Mouse (Mus musculus) embryo, embryonic 11.5 days (tissue): ENCODE measurements at regions not wholly inside any gene's neighbourhood (a gene's known extent, or its start where the extent isn't known, plus 50 kb on each side); places are given as distances from the start of the nearest gene placed in this dataset.

Source experiments
- DNase-seq: peaks from one replicate; pipeline ENCODE4 v3.0.0-alpha.2; 2012; ENCODE audit warnings: low read depth, low spot score

GRCm38 (mm10) chr6:103312149-103312548 lies 198.2 kb upstream of the Chl1 start:
- no peak for DNase-seq

GRCm38 (mm10) chr6:103312935-103313334 lies 197.5 kb upstream of the Chl1 start:
- DNase-seq, result no peak

- DNase-seq, result peak; percentile 7
Measured at GRCm38 (mm10) chr6:103318081-103318480, 192.3 kb upstream of the Chl1 start.

- no peak for DNase-seq
Measured at GRCm38 (mm10) chr6:103318677-103319359, 191.6 kb upstream of the Chl1 start.

GRCm38 (mm10) chr6:103319964-103320363 lies 190.4 kb upstream of the Chl1 start:
- no peak for DNase-seq

GRCm38 (mm10) chr6:103320550-103320949 lies 189.8 kb upstream of the Chl1 start:
- no peak for DNase-seq

GRCm38 (mm10) chr6:103321058-103321457 lies 189.3 kb upstream of the Chl1 start:
- DNase-seq, result no peak

- DNase-seq, result no peak
Measured at GRCm38 (mm10) chr6:103322442-103322841, 187.9 kb upstream of the Chl1 start.

- DNase-seq, result no peak
Measured at GRCm38 (mm10) chr6:103335683-103336082, 174.7 kb upstream of the Chl1 start.

GRCm38 (mm10) chr6:103339961-103340732 lies 170.2 kb upstream of the Chl1 start:
- no peak for DNase-seq

- DNase-seq, result no peak
Measured at GRCm38 (mm10) chr6:103343515-103343914, 166.9 kb upstream of the Chl1 start.

- no peak for DNase-seq
Measured at GRCm38 (mm10) chr6:103344413-103344812, 166.0 kb upstream of the Chl1 start.

GRCm38 (mm10) chr6:103345195-103345594 lies 165.2 kb upstream of the Chl1 start:
- no peak for DNase-seq

- DNase-seq, result no peak
Measured at GRCm38 (mm10) chr6:103352405-103353124, 157.8 kb upstream of the Chl1 start.

GRCm38 (mm10) chr6:103353346-103353745 lies 157.0 kb upstream of the Chl1 start:
- DNase-seq, result no peak

- no peak for DNase-seq
Measured at GRCm38 (mm10) chr6:103366782-103367491, 143.4 kb upstream of the Chl1 start.

- no peak for DNase-seq
Measured at GRCm38 (mm10) chr6:103374956-103375355, 135.4 kb upstream of the Chl1 start.

- DNase-seq, result no peak
Measured at GRCm38 (mm10) chr6:103377277-103377676, 133.1 kb upstream of the Chl1 start.

- no peak for DNase-seq
Measured at GRCm38 (mm10) chr6:103378047-103378446, 132.3 kb upstream of the Chl1 start.

GRCm38 (mm10) chr6:103381030-103381429 lies 129.4 kb upstream of the Chl1 start:
- DNase-seq, result no peak

- no peak for DNase-seq
Measured at GRCm38 (mm10) chr6:103381930-103382329, 128.5 kb upstream of the Chl1 start.

- DNase-seq, result no peak
Measured at GRCm38 (mm10) chr6:103386591-103386990, 123.8 kb upstream of the Chl1 start.
